Comparison of ENCODE assay signal across 8 mouse cellular contexts in genomic region chr3:84582023-84582912, GRCm38 (mm10). TPM values are rescaled to one million over a fixed set of nuclear protein-coding genes. Genes with fewer than 3 reads are reported as not detected.
DNase-seq lines count a peak whose midpoint lies in the region; ATAC-seq and TF ChIP-seq lines count a peak whose summit lies in the region.

TSS of gene Arfip1 (minus strand) at chr3:84582625.

- peak; percentile 99 for DNase-seq in gastrocnemius, postnatal 10 days
- peak; percentile 96 for DNase-seq in induced T-regulatory cell, adult 2 months (ENCODE audit: low read depth)
- DNase-seq in left cerebral cortex, adult 9 months (ENCODE audit: low spot score in 2 of 2): peak; percentile 87 to 95
- peak; percentile 96 for DNase-seq in right cerebral cortex, postnatal 14 days
- peak; percentile 98 to 99 for DNase-seq in urinary bladder, postnatal 36 days (ENCODE audit: low spot score in 2 of 2)

- H3K4me1 ChIP-seq in cortical plate, adult 2 months (ENCODE audit: control insufficient read depth, insufficient read depth, low read length): peaks cover 2% of the 10 kb centered on the region; the same call in 1 of the 2 replicates

- H3K4me3 ChIP-seq in cortical plate, adult 2 months (ENCODE audit: insufficient read depth, low read length): peak within 1 kb of the TSS; percentile 61

- TF ChIP-seq POLR2A in cortical plate, adult 2 months (IDR thresholded peaks at IDR 0.05; ENCODE audit: extremely low read depth, insufficient read depth, low read length): peak; percentile 74

- peak; percentile 93 for ATAC-seq in activated CD4-positive, CD25-positive, alpha-beta regulatory T cell, adult 4 months
- peak; percentile 86 for ATAC-seq in megakaryocyte progenitor cell, adult 5-6 weeks (replicated peaks; ENCODE audit: poor library complexity)

- no peak for TF ChIP-seq CTCF in cortical plate, adult 2 months (IDR thresholded peaks at IDR 0.05; ENCODE audit: extremely low read depth, insufficient read depth, low read length)

- peak within 1 kb of the TSS; percentile 62 for H3K27ac ChIP-seq in cortical plate, adult 2 months (ENCODE audit: insufficient read depth, low read length)

RNA-seq across cellular contexts. Expression of gene Arfip1, which starts in this region (rescaled TPM):
- 10 to 100 TPM; 39.7 to 49.0 TPM for polyA plus RNA-seq in activated CD4-positive, CD25-positive, alpha-beta regulatory T cell, adult 4 months (2017; shearing (Covaris generic))
- polyA plus RNA-seq in cortical plate, adult 2 months (2012; rRNA removed): 12.4 and 13.6 TPM in 2 replicates
- 10 to 100 TPM; 20.6 to 24.4 TPM for total RNA-seq in gastrocnemius, postnatal 10 days (2021)
- 20.8 and 21.3 TPM in 2 replicates for total RNA-seq in megakaryocyte progenitor cell, adult 5-6 weeks (2015)
- 32.4 and 33.8 TPM in 2 replicates for total RNA-seq in megakaryocyte progenitor cell, adult 5-6 weeks (2017)

Comparison
In these comparisons a context has a peak if more than half of its experiments do, and no peak if none do; other contexts are left out.
1. Peak in every context shown above with its lines: DNase-seq, ATAC-seq, H3K4me3 ChIP-seq and H3K27ac ChIP-seq.